Mouse (Mus musculus) retina, adult 2 months (tissue): ENCODE data around the gene Notch2.

Experiments
- DNase-seq: peaks from one replicate; pipeline ENCODE4 v3.0.0-alpha.2; 2012; ENCODE audit warnings: low read depth, low spot score

The Notch2 gene

DNA sequence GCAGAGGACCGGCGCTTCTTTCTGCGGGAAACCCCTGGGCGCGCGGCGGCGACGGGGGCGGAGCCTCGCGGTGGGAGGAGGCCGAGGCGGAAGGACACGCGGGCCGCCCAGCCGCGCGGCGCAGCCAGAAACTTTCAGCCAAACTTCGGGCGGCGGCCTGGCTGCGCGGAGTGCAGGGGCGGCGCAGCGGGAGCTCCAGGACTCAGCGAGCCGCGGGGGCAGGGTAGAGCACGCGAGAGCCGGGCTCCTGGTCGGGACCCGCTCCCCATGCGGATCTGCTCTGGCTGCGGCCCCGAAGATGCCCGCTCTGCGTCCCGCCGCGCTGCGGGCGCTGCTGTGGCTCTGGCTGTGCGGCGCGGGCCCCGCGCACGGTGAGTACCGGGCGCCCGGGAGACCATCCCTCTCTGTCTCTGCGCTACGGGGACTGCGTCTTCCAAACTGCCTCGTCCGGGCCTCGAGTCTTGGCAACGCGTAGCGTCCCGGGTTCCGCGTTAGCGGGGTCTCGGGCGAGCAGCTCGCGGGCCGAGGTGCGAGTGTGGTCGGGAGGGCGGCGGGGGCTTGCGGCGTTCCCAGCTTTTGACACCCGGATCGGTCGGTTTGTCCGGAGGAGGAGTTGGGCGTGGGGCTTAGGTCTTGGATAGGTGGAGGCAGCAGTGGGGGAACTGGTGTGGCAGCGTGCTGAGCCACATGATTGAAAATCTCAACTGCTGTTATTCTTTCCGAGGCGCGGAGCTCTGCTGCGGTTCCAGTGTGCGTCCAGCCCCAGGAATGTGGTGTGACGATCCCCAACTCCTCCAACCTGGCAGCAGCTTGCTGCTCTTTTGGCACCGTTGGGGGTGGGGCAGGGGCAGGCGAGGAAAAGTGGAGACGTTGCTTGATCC, at the start of gene Notch2:
TSS of gene Notch2 (plus strand) at position 127 of the 881 bp plus-strand sequence.
- peak; percentile 76 for DNase-seq

DNA sequence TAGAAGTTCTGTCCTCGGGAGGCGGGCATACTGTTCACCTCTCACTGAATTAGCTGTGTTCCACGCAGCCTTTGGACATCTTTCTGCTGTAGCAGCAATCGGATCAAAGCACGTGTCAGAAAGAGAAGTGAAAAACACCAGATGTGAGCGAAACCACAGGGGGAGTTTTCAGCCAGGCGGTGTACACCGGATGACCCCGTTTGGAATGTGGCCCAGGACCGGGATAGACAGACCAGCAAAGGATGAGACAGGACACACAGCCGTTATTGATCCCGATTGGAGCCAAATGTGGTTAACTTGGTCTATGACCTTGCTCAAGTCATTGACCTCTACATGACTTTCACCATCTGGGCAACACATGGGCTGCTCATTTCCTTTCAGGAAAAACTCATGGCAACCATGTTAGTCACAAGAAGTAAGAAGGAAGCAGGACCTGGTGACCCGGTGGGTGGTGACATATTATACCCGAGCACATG, 48.4 kb upstream of the Notch2 start:
- DNase-seq, result no peak

DNA sequence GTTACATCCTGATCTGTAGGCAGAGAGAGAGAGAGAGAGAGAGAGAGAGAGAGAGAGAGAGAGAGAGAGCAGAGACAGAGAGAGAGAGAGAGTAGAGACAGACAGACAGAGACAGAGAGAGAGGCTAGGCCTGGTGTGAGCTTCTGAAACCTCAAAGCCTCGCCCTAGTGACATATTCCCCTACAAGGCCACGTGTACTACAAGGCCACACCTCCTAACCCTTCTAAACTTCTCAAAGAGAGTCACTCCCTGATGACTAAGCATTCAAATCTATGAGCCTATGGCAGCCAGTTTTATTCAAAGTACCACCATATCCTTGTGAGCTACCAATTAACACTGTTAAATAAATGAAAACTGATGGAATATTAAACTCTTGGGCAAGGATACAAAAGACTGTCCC, 45.7 kb upstream of the Notch2 start:
- DNase-seq, result no peak

DNA sequence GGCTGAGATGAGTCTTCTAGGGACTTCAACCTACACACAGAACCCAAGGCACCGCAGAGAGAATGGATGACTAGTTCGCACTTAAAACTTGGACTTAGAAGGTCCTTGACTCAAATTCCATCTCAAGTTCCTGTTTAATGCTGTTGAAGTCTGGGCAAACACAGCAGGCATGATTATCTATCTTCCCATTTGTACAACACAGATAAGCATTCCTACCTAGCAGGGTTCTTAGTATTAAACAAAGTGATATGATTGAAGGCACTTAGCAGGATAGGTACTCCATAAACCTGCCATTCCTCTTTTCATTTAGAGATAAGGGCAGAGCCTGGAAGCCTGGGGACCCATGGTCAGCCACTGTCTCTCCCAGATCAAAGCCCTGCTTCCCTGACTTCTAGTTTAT, 45.1 kb upstream of the Notch2 start:
- no peak for DNase-seq

DNA sequence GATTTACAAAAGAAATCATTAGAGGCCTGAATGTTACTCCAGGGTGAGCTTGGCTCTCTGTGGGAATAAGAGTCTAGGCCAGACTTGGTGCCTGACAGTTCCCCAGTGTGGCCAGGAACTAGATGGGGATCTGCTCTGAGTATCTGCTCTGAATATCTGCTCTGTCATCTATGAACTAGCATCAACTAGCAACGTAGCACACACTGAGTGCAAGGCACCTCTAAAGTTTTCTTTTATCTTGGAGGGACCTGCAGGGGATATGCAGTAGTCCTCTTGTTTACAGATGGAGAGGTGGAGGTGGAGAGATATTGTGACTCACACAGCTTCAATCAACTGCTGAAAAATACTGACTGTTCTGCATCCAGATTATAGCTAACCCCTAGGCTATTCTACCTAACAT, 44.3 kb upstream of the Notch2 start:
- no peak for DNase-seq

DNA sequence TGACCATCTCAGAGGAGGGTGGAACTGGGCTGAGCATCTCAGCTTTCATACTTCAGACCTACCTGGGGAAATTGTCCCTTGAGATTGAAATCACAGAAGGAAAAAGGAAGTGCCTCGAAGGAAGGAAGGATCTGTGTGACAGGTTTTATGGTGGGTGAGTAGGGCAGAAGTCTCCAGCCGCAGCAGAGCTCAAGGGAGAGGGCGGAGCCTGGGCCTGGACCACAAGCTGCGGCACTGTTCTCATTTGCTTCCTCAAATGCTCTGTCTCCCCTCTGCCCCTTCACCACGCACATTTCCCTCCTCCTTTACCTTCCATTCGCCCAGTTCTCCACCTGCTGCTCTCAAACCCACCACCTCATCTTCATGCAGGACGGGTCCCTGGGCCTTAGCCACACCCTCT, 42.2 kb upstream of the Notch2 start:
- no peak for DNase-seq

DNA sequence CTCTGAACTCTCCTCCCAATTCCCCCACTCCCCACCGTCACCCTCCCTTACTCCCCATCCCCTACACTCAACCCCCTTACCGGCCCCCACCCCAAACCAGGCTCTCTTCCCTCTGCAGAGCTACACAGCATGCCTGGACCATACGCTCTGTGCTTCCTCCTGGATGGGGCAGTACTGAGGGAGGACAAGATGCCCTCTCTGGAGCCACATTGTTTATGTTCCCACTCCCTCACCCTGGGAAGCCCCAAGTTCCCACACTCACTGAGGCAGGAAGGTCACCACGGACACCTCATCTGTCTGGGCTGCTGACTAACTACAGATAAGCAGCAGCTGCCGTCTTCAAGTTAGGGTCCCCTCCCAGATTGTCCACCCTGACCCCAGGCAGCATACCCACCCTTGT, 41.1 kb upstream of the Notch2 start:
- no peak for DNase-seq

DNA sequence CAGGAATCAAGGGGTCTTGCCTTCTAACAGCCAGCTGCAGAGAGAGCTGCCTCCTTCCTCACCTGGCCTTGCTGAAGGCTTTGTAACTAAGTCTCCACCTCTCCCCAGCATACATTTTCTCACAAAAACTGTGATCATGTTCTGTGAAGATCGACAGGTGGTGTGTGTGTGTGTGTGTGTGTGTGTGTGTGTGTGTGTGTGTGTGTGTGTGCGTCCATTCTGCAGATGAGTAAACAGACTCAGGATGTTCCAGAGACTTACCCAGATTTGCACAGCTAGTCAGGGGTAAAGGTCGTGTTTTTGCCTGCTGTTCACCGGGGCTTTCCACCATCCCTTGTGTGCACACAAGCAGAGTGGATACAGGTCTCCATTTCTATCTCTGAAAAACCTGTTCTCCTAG, 40.6 kb upstream of the Notch2 start:
- DNase-seq, result no peak

DNA sequence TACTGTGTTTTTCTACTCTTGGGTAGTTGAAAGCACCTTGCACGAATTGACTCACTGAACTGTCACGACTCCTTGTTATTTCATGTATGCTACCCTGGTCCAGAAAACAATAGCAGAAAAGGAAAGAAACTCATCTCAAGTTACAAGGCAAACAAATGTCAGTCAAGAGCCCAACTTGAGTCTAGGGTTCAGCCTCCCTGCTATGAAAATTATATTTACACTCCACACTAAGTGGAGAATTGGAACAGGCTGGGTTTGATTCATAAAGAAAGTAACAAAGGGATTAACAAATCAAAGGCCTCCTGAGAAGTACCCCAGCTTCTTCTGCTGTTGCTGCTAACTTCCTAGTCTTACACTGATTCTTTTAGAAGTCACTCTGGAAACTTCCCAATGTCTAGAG, 40.0 kb upstream of the Notch2 start:
- no peak for DNase-seq

DNA sequence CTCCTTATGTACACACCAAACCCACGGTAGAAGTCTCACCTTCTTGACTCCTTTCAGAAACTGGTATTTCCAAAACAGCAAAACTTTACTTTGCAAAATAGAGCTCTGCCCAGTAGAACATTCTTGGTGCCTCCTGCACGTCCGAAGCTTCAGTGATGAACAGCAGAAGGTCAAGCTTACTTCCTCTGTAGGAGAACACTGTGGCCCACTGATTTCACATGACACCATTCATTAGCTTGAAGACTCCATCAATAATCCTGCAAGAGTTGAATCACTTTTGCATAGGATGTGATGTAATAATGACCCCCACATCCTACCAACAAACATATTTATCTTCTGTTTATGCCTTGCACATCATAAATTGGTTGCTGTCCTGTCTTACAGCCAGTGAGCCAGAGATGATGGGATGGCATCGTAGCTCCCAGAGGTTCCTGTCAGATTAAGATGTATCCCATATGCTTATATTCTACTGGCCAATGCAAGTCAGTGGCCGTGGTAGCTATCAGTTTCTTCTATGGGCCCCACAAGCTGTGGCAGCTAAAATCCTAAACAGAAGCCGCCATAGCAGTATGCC, 39.0 kb upstream of the Notch2 start:
- DNase-seq, result no peak

DNA sequence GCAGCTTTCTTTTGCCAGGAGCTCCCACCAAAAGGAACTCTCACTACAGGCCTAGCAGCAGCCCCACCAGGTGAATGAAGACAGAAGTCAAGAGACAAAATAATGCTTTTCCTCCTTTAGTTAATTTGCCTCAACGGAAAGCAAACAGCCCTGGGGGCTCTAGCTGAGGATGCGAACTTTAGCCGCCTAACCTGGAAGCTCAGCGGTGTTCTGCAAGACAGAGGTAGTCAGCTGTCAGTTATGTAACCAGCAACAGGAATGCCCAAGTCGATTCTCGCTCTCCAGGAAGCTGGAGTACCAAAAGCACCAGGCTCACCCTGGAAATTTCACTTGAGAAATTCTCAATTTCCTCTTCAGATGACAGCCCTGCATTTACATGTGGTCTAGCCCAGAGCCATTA, 36.6 kb upstream of the Notch2 start:
- no peak for DNase-seq

DNA sequence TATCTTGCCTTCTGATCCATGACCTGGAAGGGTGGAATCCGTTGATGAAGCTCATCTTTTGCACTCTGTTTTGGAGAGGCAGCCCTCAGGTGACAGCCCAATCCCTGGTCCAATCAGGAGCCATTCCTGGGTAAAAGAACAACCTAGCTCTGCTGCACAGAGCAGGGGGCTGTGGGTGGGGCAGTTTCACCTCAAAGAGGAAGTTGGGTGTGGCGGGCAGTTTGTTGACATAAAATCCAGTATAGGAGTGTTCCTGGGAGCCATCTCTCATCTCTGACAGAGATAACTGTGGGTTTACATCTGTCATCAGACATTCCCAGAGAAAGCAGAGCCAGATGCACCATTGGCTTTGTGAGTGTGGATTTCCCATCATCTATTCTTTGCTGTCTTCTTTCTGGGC, 34.6 kb upstream of the Notch2 start:
- DNase-seq, result no peak

DNA sequence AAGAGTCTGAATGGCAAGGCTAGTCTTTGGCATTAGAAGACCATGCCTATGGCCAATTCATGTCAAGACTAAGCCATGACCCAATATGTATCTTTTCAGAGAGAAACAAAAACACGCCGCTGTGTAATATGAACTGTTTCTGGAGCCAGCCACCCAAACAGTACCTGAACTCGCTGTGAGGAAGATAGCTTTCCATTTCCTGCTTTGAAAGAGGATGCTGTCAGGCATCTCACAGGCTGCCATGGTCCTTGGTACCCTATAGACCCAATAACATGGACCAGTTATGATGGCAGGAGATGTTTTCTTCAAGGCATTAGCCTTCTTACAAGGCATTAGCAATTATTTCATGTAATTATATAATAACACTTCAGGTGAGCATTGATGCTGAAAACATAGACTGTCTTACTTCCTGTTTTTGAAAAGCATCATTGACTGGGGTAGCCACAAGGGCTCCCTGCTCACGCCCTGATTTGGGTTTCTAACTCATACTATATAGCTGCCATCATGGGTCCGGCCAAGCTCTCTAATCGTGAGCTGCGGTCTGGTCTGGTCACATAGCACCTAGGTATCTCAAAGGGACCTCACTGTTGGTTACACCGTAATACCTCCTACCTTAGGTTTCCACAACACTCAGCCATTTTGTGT, 32.5 kb upstream of the Notch2 start:
- DNase-seq, result no peak

DNA sequence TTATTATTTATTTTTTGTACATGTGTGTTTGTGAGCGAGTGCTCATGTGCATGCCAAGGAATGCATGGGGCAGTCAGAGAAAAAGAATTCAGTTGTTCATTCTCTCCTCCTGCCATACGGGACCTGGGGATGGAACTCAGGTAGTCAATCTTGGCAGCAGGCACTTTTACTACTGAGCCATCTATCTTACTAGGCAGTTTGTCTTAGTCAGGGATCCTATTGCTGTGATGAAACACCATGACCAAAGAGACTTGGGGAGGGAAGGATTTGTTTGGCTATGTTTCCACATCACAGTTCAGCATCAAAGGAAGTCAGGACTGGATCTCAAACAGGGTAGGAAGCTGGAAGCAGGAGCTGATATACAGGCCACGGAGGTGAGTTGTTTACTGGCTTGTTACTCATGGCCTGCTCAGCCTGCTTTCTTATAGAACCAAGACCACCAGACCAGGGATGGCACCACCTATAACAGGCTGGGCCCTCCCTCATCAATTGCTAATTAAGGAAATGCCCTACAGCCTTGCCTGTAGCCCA, 31.9 kb upstream of the Notch2 start:
- DNase-seq, result no peak

DNA sequence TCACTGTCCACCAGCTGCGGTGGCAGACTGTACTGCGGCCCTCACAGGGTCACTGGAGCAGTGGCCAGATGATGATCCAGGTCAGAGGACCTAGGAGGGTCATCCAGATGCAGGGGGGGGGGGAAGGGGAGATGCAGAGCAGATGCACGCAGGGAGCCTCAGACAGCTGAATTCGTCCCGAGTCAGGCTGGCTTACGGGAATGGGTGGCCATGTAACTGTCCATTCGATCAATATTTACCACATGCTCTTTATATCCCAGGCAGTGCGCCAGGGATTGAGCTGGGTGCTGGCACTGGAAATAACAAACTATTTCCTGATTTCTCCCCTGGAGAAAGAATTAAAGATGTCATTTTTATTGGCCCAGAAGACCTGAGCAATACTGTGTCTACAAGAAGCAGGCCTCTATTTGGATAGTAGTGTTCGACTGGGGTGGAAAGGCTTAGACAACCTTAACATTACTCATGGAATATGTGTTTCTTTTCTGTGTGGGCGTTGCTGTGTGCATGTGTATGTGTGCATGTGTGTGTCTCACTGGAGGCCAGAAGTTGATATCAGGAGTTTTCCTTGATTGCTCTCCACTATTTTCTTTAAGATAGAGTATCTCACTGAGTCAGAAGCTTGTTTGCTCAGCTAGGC, 28.3 kb upstream of the Notch2 start:
- no peak for DNase-seq

DNA sequence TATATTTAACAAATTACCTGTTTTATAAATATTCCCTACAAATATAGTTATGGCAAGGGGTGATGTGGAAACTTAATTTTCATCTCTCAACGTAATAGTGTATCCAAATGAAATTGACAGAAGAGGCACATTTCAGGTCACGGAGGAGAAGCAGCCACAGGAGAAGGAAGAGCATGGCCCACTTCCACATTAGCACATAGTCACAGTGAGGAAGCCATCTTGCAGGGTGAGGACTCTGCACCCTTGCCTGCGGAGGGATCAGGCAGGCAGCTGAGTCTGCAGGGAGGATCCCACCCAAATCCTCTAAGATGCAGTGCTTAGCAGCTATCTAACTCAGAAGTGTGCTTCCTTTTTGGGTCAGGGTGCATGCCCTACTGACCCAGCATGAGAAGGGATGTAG, 27.6 kb upstream of the Notch2 start:
- no peak for DNase-seq

DNA sequence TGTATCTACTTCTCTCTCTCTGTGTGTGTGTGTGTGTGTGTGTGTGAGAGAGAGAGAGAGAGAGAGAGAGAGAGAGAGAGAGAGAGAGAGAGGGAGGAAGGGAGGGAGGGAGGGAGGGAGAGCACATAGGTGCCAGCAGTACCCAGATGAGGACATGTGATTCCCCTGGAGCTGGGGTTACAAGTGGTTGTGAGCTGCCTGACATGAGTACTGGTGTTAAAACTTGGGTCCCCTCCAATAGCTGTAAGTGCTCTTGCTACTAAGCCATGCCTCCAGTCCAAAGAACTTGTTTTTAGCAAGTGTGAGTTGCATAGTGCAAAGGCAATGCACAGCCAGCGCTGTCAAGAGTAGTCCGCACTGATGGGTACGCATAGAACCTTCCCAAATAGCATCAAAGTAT, 26.2 kb upstream of the Notch2 start:
- no peak for DNase-seq

DNA sequence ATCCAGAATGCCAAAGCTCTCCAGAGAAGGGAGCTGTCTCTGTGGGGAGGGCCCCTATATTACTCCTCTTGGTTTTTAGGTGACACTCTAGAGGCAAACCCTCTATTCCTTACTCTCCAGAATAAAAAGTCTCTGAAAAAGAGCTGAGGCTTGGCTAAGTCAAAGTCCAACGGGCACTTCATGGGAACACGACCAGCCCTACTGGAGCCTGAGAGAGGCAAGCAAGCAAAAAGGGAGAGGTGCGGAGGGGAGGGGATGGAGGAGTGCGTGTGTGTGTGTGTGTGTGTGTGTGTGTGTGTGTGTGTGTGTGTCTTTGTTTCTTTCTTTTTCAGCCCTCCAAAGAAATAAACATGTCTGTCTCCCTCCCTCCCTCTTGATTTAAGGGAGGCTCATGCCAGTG, 24.6 kb upstream of the Notch2 start:
- DNase-seq, result no peak

DNA sequence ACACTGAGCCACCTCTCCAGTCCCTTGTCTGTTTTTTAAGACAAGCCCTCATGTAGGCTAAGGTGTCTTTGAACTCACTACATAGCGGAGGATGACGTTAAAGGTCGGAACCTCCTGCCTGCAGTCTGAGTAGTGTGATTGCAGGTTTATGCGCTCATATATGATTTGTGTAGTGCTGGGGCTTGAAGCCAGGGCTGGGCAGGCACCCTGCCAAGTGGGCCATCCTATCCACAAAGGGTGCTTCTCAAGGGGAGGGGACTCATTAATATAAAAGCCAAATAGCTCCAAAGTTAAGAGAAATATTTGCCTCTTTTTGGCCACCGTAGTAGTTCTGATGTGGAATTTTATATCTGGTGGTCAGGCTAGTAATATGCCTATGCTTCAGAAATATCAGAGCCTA, 22.8 kb upstream of the Notch2 start:
- no peak for DNase-seq

DNA sequence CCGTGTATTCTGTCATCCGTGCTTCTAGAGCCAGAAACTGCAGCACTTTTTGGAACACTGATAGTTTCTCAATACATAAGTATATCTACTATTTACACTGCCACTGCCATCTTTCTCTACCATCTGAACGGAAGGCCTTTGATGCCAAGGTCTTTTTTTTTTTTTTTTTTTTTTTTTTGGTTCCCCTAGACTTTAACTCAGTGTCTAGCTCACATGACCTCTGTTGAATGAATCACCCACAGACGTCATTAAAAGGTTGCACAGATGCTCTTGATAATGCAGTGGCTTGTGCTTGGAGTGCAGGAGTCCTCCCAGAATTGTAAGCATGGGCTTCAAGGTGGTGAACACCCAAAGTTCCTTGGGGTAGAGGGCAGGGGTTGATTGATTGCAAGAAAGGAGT, 21.0 kb upstream of the Notch2 start:
- no peak for DNase-seq

DNA sequence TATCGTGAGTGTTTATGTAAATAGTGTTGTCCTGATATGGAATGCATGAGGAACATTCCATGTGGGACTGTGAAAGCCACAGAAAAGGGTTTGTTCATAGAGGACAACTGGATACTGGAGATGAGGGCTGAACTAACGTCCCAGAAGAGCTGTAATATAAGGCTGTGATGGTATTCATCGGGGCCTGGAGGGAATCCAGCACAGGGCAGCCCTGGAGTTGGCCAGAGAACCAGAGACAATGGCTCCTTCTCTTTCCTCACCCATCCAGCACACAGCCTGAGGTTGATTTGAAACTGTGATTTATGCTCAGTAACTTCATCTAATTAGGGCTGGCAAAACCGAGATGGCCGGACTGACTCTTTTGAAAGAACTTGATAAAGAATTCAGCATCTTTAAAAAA, 20.1 kb upstream of the Notch2 start:
- DNase-seq, result no peak

DNA sequence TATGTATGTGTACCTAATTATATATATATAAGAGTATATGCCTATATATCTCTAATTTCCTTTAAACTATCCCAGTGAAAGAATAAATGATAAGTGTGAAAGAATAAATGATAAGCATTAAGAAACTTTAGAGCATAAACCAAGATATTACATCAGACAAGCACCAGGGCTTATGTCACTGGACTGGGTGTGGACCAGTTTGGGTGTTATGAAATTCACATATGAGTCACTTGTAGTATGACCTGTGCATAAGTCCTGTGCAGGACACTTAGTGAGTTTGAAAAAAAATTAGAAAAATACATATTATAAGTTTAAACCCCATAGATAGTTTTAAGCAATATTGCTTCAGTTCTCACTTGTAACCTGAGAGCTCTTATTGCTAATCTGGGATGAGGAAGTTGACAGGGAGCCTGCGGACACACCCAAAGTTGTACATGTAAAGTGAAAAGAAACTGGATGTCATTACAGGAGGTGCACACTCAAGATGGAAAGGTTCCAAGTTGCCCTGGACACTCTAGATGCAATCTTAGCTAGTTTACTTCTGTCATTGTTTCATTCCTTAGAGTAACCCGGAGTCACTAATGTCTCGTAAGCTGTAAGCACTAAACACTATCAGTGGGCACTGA, 19.3 kb upstream of the Notch2 start:
- no peak for DNase-seq
